Mouse (Mus musculus) embryonic facial prominence, embryonic 14.5 days (tissue): Measurements from ENCODE around the gene Wdr47. TPM values are rescaled to one million over a fixed set of nuclear protein-coding genes. Genes with fewer than 3 reads are reported as not detected.

Source experiments
- ATAC-seq: fragments of 200-750 bp; cut with Nextera tagmentation; 2 replicates; pipeline ENCODE4 v1.8.0; 2017; ENCODE audit warnings: low read depth, moderate number of reproducible peaks, moderate TSS enrichment
- DNase-seq: peaks from one replicate; pipeline ENCODE4 v3.0.0-alpha.2; 2015; ENCODE audit warnings: low spot score
- H3K27ac ChIP-seq: fragments of 300-500 bp; sonication (generic); replicated peaks from 2 replicates; pipeline ENCODE4 v1.5.1; 2014; ENCODE audit warnings: low read depth, mild to moderate bottlenecking, low read length, moderate library complexity
- H3K27me3 ChIP-seq: fragments of 300-500 bp; sonication (generic); replicated peaks from 2 replicates; pipeline ENCODE4 v1.6.1; 2014; ENCODE audit warnings: low read length; ENCODE audit not compliant: control insufficient read depth, insufficient read depth
- H3K36me3 ChIP-seq: fragments of 300-500 bp; sonication (generic); 2 replicates; pipeline ENCODE4 v1.6.1; 2014; ENCODE audit warnings: low read length, mixed read lengths; ENCODE audit not compliant: control insufficient read depth, insufficient read depth
- H3K4me1 ChIP-seq: fragments of 300-500 bp; sonication (generic); 2 replicates; pipeline ENCODE4 v1.6.1; 2014; ENCODE audit warnings: antibody characterized with exemption, low read length; ENCODE audit not compliant: control insufficient read depth, insufficient read depth
- H3K4me2 ChIP-seq: fragments of 300-500 bp; sonication (generic); 2 replicates; pipeline ENCODE4 v1.6.1; 2014; ENCODE audit warnings: low read depth, mild to moderate bottlenecking, low read length, moderate library complexity, mixed read lengths
- H3K4me3 ChIP-seq: fragments of 300-500 bp; sonication (generic); 2 replicates; pipeline ENCODE4 v1.5.1; 2014; ENCODE audit warnings: low read depth, mild to moderate bottlenecking, low read length
- H3K9ac ChIP-seq: fragments of 300-500 bp; sonication (generic); 2 replicates; pipeline ENCODE4 v1.6.1; 2014; ENCODE audit warnings: low read depth, mild to moderate bottlenecking, low read length, moderate library complexity, mixed read lengths
- H3K9me3 ChIP-seq: fragments of 300-500 bp; sonication (generic); 2 replicates; pipeline ENCODE4 v1.6.1; 2016; ENCODE audit warnings: low read length; ENCODE audit not compliant: control insufficient read depth
- WGBS: fragments of 180-500 bp; shearing (Covaris S2); extraction: QIAGEN DNeasy Blood & Tissue Kit; methylation state at CpG from one replicate; pipeline ENCODE4 v1.1.7; 2014; 5-methylcytosine and 5-hydroxymethylcytosine counted together
- polyA plus RNA-seq: library from polyadenylated mRNA; unstranded; fragments of >200 nt; fragmentation: Nextera tagmentation; extraction: Ambion mirVana; gene quantifications from 2 replicates; pipeline ENCODE4 v1.2.1, GENCODE M21; 2014

Wdr47 gene
- polyA plus RNA-seq, 1 experiment from 2014 or later, result 17.9 TPM

GRCm38 (mm10) chr3:108652866-108653642 is 62.0 kb downstream of the Wdr47 start:
- no peaks in the 10 kb centered on the region for H3K9me3 ChIP-seq
- H3K36me3 ChIP-seq, result no peaks in the 10 kb centered on the region
- DNase-seq, result peak; percentile 29
- peak overlapping the region; percentile 19 for H3K4me3 ChIP-seq
- 21% methylated on average over 9 of the region's 9 CpGs for WGBS
- H3K4me1 ChIP-seq, result peaks cover 10% of the 10 kb centered on the region; the same call in 1 of the 2 replicates
- no peak overlapping the region for H3K27ac ChIP-seq
- no peak overlapping the region for H3K9ac ChIP-seq
- peak overlapping the region; percentile 45 for H3K4me2 ChIP-seq
- ATAC-seq, result no peak
- H3K27me3 ChIP-seq, result no peaks in the 10 kb centered on the region

GRCm38 (mm10) chr3:108653710-108654379 is 62.8 kb downstream of the Wdr47 start, which contains the start of gene Clcc1:
TSS of gene Clcc1 (plus strand) at chr3:108653913.
- peak within 1 kb of the TSS; percentile 90 for H3K27ac ChIP-seq
- WGBS, result under 1% methylated on average over 35 of the region's 57 CpGs
- DNase-seq (peak; percentile 95), ATAC-seq (peak; percentile 99)
- H3K36me3 ChIP-seq, result no peaks in the 10 kb centered on the region
- peak within 1 kb of the TSS; percentile 85 for H3K4me3 ChIP-seq
- peak within 1 kb of the TSS; percentile 93 for H3K9ac ChIP-seq
- peak within 1 kb of the TSS; percentile 77 for H3K4me2 ChIP-seq
- H3K27me3 ChIP-seq, result no peaks in the 10 kb centered on the region
- no peaks in the 10 kb centered on the region for H3K9me3 ChIP-seq
- H3K4me1 ChIP-seq, result peaks cover 10% of the 10 kb centered on the region; the same call in 1 of the 2 replicates

- Histone ChIP-seq H3K4me3 (peak overlapping the region; percentile 85), H3K27me3 (no peaks in the 10 kb centered on the region), H3K27ac (0 out of 2 replicates have a peak overlapping the region, but pooled peaks have one; percentile 90), H3K9me3 (no peaks in the 10 kb centered on the region), H3K9ac (peak overlapping the region; percentile 93), H3K4me2 (peak overlapping the region; percentile 77), H3K4me1 (peaks cover 10% of the 10 kb centered on the region; the same call in 1 of the 2 replicates), H3K36me3 (no peaks in the 10 kb centered on the region)
- WGBS, result 20% methylated on average over 14 of the region's 14 CpGs
- peak; percentile 54 for DNase-seq
- ATAC-seq, result no peak
Measured at GRCm38 (mm10) chr3:108654566-108654965, 63.5 kb downstream of the Wdr47 start.

- 83% methylated on average over 7 of the region's 7 CpGs for WGBS
Measured at GRCm38 (mm10) chr3:108655486-108655885, 64.4 kb downstream of the Wdr47 start.

GRCm38 (mm10) chr3:108658612-108659011 is 67.5 kb downstream of the Wdr47 start:
- no peak for DNase-seq
- no peak for ATAC-seq
- Histone ChIP-seq H3K27ac (no peak overlapping the region), H3K4me3 (no peak overlapping the region), H3K9ac (no peak overlapping the region), H3K27me3 (no peaks in the 10 kb centered on the region), H3K36me3 (peaks cover 24% of the 10 kb centered on the region), H3K4me2 (no peak overlapping the region), H3K4me1 (peaks cover 10% of the 10 kb centered on the region; the same call in 1 of the 2 replicates), H3K9me3 (no peaks in the 10 kb centered on the region)
- 90% methylated on average over 9 of the region's 9 CpGs for WGBS

More at GRCm38 (mm10) chr3:108655486-108655885, 64.4 kb downstream of the Wdr47 start:
- H3K4me3 ChIP-seq, result peak overlapping the region; percentile 85; the same call in 1 of the 2 replicates
- ATAC-seq (no peak), DNase-seq (no peak)
- peaks cover 10% of the 10 kb centered on the region; the same call in 1 of the 2 replicates for H3K4me1 ChIP-seq
- H3K9ac ChIP-seq, result 0 out of 2 replicates have a peak overlapping the region, but pooled peaks have one; percentile 93
- H3K4me2 ChIP-seq, result peak overlapping the region; percentile 77
- H3K27me3 ChIP-seq, result no peaks in the 10 kb centered on the region
- H3K9me3 ChIP-seq, result no peaks in the 10 kb centered on the region
- H3K36me3 ChIP-seq, result no peaks in the 10 kb centered on the region
- no peak overlapping the region for H3K27ac ChIP-seq

- Histone ChIP-seq H3K36me3 (peaks cover 44% of the 10 kb centered on the region), H3K4me2 (no peak overlapping the region), H3K27ac (no peak overlapping the region), H3K27me3 (no peaks in the 10 kb centered on the region), H3K4me3 (no peak overlapping the region), H3K9ac (no peak overlapping the region), H3K9me3 (no peaks in the 10 kb centered on the region), H3K4me1 (no peaks in the 10 kb centered on the region)
- DNase-seq, result no peak
- WGBS, result 74% methylated on average over 1 of the region's 1 CpGs
- no peak for ATAC-seq
Measured at GRCm38 (mm10) chr3:108660941-108661340, 69.9 kb downstream of the Wdr47 start.

- H3K4me1 ChIP-seq, result no peaks in the 10 kb centered on the region
- no peak overlapping the region for H3K9ac ChIP-seq
- WGBS, result 55% methylated on average over 4 of the region's 4 CpGs
- no peak overlapping the region for H3K4me2 ChIP-seq
- no peaks in the 10 kb centered on the region for H3K27me3 ChIP-seq
- H3K36me3 ChIP-seq, result peaks cover 94% of the 10 kb centered on the region
- DNase-seq (no peak), ATAC-seq (no peak)
- H3K4me3 ChIP-seq, result no peak overlapping the region
- H3K9me3 ChIP-seq, result no peaks in the 10 kb centered on the region
- no peak overlapping the region for H3K27ac ChIP-seq
Measured at GRCm38 (mm10) chr3:108676616-108677015, 85.5 kb downstream of the Wdr47 start.

- no peak overlapping the region for H3K27ac ChIP-seq
- peaks cover 95% of the 10 kb centered on the region for H3K36me3 ChIP-seq
- no peaks in the 10 kb centered on the region for H3K4me1 ChIP-seq
- 84% methylated on average over 3 of the region's 4 CpGs for WGBS
- ATAC-seq (no peak), DNase-seq (no peak)
- no peak overlapping the region for H3K4me3 ChIP-seq
- no peaks in the 10 kb centered on the region for H3K9me3 ChIP-seq
- no peaks in the 10 kb centered on the region for H3K27me3 ChIP-seq
- H3K9ac ChIP-seq, result no peak overlapping the region
- H3K4me2 ChIP-seq, result no peak overlapping the region
Measured at GRCm38 (mm10) chr3:108681004-108681403, 89.9 kb downstream of the Wdr47 start.
